Mouse (Mus musculus): ENCODE measurements around the gene Nav2.

Gene Nav2

DNA sequence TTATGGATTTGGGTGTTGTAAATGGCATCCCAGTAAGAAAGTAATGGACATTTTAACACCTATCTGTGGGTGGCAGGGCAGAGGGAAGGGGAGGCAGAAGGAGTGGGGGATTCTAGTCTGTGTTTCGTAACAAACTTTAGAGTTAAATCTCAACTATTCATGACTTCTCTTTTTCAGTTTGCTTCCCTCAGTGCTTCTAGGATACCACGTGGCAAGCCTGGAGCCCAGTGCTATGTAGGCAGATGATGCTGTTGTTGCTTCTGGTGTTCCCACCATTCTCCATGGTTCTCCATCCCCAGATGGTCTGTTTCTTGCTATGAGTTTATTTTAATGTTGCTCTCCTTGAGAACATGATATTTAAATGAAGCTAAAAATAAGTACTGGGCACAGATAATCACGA lies 92.3 kb downstream of the Nav2 start:
- DNase-seq (ENCODE audit: low read depth, low spot score), result no peak

DNA sequence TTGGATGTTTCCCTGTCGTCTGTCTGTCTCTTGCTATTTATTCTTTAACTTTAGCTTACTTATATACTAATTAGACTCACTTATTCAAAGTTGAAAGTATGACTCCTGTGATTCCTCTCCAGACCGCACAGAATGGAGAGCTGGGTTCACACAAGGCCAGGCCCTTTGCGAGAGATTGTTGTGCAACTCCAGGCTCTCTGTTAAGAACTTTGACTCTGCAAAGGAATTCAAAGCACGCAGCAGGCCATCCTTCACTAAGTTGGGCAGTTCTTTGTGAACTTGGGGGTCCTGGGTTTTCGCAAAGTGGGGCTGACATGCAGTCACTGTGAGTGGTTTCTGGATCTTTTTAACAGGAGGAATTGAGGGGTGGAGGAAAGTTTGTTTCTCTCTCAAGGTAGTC lies 95.9 kb downstream of the Nav2 start:
- no peak for DNase-seq (ENCODE audit: low read depth, low spot score)

DNA sequence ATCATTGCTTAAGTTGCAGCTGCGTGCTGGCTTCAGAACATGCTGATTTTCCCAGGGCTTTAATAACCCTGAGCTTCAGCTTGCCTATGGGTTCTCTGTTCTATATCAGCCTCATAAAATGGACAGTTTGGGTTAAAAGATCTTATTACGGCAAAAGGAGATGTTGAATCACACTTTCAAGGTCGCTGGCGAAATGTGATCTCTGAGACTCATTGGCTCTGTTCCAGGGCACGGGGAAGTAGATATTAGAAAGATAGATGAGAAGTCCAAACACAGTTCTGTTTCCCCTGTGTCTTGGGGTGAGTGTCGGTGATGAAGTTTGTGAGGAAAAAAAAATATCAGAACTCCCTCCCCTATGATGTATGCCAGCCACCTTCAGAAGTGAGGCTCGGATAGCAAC lies 98.4 kb downstream of the Nav2 start:
- DNase-seq (ENCODE audit: low read depth, low spot score), result no peak

DNA sequence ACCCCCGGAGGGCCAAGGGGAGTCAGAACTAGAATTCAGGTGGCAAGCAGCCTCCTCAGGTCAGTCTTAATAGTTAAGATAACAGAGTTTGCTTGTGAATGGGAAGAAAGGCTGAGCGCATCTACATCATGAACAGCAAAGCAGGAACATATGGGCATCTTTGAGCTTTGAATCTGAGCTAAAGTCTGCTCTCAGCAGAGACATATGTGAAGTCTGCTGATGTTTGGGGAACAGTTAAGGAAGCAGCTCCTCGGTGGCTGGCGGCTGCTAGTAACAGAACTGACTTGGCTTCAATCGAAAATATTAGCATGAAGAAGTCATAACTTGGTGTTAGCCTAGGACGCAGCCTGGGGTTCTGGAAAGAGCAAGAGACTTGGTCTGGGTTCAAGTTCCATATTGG lies 102.2 kb downstream of the Nav2 start:
- no peak for DNase-seq (ENCODE audit: low read depth, low spot score)

DNA sequence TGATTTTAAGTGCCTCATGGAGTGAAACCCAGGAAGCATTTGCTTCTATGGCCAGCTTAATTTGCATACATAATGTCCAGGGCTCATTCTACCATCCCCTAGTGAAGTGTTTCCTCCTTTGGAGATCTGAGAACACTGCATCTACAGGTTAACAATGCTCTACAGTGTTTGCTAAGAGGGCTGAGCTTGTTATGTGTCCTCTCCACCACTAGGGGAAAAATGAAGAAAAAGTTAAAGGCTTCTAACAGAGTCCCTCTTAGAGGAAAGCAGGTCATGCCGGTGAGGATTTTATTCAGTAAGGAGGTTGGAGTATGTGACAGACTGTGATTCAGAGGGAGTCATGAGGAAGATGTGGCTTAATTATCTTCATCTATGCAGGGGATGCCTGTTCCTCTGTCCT lies 103.5 kb downstream of the Nav2 start:
- DNase-seq (ENCODE audit: low read depth, low spot score), result peak; percentile 4

DNA sequence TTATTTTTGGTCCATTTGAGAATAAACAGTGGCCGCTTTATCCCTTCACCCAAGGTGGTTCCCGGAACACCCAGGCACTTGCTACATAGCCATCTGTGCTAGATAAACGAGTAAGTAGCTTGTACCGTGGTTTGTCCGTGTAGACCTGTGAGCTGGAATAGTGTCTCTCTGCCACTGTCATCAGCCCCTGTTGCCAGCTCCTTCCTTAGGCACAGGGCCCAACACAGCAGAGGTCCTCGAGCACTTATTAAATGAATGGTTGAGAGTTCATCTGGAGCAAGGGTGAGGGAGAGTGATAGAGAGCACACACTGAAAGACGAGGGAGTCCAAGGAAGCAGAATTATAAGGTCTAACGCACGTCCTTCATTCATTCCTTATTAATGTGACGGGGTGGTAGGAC lies 106.0 kb downstream of the Nav2 start:
- DNase-seq (ENCODE audit: low read depth, low spot score), result no peak

DNA sequence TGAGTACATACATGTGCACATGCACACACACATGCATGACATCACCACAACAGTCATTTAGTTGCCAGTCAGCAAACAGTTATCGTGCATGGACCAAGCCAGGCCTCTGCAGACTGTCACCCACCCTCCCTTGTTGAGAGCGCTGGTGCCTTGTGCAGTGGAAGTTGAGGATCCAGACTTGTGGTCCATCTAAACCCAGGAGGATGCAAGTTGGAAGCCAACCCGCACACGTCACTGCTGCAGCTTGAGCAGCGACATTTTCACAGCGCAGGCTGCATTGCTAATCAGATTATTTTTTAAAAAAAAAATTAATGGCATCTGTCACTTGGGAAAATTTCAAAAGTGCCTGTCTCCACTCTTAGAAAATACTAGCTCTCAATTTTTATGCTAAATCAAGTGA lies 106.8 kb downstream of the Nav2 start:
- no peak for DNase-seq (ENCODE audit: low read depth, low spot score)

DNA sequence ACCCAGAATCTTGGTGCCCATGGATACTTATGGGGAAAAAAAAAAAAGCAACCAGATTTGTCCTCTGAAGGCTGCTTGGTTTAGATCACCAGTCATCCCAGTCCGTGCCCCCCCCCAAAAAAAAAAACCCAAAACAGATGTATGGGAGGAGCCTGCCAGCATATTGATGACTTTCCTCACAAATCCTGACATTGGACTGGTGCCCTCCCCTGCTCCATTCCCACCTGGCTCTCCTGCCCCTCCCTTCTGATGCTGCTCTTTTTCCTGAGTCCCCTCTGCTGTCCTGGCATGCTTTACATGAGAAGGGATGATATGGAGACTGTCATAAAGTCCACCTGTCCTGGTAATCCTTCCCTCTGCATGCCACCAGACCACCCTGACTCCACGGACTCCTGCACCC lies 107.6 kb downstream of the Nav2 start:
- no peak for DNase-seq (ENCODE audit: low read depth, low spot score)

DNA sequence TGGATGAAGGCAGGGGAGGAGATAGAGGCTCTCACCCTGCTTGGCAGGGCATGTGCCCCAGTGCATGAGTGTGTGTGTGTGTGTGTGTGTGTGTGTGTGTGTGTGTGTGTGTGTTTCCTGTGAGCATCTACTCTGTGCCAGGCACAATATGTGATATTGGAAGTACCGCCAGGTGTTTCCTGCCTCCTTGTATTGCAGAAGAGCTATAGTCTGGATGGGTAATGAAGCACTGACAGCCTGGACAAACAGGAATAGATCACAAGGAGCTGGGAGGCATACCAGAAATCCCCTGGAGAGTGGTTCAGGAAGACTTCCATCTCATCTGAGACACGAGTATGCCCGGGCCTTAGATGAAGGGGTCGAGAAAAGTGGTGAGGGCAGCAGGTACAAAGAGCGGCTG lies 109.3 kb downstream of the Nav2 start:
- DNase-seq (ENCODE audit: low read depth, low spot score), result no peak

DNA sequence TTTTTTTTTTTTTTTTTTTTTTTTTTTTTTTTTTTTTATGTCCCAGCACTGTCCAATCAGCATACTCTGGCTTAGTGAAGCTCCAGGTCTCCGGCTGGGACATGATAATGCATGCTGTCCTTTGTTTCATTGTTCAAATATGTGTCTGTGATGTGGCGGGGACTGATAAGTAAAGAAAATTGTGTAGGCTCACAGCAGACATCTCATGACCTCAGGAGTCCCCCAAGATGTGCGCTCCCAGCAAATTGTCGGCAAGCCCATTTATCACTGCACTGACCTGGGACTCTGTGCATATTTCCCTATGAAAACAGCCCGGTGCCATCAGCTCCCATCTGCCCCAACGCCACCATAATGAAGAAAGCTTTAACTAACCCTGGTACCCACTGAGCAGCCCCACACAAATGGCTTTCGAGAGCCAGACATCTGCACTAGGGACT lies 110.0 kb downstream of the Nav2 start:
- no peak for DNase-seq (ENCODE audit: low read depth, low spot score)

DNA sequence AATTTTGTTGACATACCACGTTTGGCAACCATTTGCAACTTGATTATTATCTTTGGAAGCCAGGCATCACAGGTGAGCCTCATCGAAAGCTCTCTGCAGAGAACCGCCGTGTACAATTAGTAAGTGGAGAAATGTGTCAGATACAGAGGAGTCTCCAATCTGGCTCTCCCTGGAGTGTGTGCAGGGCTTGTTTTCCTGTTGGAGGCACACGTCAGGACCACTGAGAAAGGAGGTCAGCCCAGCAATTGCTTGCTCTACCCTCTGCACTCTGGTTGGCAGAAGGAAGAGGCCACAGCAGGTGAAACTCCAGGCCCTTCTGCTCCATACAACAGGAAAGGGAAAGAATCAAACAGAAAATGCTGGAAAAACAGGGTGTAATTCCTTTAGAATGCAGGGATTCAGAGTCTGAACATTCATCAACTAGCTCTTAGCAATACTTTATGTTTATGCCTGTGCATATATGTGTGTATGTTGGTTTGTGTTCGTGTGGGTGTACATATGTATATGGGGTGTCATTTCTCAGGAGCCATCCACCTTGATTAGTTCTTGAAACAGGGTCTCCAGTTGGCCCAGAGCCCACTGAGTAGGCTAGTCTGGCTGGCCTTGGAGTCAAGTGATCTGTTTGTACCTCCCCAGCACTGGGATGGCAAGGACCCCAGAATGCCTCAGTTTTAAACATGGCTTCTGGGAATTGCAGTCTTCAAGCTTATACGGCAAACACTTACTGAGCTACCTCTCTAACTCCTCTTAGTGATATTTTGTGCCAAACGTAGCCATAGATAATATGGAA lies 116.7 kb downstream of the Nav2 start:
- no peak for DNase-seq (ENCODE audit: low read depth, low spot score)

DNA sequence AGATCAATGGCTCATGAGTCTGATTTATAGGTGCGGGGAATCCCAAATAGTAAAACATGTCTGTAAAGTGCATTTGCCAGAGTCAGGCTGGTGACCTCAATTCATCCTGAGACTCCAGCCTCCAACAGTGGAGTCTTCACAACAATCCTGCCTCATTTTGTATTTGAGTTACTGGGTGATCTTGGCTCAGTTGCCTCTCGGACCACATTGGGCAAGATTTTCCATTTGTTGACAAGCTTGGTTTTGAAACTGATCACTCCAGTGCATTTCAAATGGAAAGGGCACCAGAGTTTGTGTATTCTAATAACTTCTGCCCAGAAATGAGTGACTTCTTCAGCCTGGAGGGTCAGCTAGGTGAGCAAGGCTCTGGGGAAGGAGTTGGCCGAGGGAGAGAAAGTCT lies 117.5 kb downstream of the Nav2 start:
- no peak for DNase-seq (ENCODE audit: low read depth, low spot score)

DNA sequence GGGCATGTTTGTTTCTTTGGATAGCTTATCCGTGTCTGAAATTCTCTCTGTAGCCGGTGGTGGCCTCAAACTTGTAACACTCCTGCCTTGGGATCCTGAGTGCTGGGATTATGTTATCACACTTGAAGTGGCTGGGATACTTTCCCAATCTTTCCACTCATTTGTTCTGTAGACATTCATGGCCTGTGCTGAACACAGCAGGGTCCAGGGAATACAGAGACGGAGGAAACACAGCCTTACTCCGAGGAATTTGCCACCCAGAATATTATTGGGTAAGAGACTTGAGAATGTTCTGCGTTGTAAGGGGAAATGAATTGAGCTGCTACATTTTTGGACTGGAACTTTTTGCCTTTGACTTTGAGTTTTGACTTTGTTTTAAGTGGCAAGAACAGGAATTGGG lies 118.0 kb downstream of the Nav2 start:
- DNase-seq (ENCODE audit: low read depth, low spot score), result no peak

DNA sequence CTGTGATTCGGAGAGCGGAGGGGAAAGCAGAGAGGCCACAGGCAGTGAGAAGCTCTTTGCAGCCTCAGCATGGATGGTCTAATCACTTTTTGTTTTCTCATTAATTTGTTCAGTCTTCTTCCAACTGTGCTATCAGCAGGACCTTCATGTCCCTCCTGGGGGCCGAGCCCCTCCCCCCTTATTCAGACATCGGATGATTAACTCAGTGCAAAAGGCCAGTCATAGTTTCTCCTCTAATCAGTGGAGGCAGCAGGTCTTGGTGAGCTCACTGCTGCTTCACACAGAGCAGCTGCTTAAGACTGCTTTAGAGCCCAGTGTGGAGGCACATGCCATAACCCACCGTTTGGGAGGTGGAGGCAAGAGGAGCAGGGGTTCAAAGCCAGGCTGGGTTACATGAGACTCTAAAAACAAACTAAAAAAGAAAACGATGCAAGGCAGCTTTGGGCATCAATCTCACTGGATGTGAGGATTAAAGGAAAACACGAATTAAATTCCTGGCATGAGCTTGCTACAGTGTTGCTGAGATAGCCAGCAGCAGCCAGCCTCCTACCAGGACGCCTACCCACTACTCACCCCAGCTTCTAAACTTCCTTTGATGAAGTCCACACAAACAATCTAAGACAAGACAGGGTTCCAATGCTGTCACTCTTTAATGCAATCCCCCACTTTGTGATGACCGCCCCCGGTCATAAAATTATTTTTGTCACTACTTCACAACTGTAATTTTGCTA lies 120.9 kb downstream of the Nav2 start:
- no peak for DNase-seq (ENCODE audit: low read depth, low spot score)

DNA sequence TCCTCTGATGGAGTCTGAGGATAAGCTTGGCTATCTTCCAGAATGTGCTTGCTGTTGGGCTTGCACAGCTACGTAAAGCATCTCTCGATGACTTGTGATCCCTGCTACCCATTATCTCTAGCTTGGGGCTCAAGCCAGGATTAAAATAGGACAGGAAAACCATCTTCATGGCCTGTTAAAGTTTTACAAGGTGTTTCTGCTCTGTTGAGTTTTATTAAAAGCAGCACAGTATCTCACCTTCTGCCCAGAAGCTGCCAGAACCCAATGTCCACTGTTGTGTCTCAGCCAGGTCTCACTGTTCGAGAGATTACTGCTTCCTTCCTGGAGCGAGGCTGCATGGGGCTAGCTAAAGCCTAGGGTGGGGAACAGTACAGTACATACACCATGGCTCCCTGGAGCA lies 123.7 kb downstream of the Nav2 start:
- DNase-seq (ENCODE audit: low read depth, low spot score), result no peak

DNA sequence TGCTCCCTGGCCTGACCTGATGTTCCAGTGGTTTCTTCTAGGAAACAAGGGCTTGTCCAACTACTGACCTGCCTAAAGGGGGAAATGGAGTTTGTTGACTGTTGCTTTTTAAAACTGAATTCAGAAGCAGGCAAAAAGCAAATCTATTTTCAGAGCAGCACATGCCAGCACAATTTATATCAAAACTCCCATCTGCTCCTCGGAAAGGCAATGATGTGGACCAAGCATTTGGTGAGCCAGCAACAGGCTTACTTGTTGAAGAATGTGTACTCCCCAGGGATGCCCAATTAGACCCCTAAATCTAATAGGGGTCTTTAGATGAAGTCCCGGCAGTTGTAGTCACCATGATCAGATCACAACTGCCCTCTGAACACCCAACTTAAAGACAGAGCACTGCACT lies 125.7 kb downstream of the Nav2 start:
- DNase-seq (ENCODE audit: low read depth, low spot score), result no peak

DNA sequence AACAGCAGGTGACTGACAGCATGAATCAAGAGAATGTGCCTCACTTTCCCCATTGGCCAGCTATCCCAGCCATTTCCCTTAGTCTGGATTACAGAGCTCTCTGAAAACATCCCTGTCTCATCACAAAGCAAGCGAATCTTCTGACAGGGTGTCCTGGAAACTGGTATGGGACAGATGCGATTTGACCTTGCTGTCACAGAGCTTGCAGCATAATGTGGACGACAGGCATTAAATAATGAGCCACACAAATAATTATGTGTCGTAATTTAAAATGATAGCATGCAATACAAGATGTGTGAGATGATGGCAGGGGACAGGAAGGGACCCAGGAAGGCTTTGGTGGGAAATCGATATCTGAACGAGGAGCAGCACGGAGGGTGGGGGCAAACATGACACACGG lies 131.6 kb downstream of the Nav2 start:
- no peak for DNase-seq (ENCODE audit: low read depth, low spot score)

DNA sequence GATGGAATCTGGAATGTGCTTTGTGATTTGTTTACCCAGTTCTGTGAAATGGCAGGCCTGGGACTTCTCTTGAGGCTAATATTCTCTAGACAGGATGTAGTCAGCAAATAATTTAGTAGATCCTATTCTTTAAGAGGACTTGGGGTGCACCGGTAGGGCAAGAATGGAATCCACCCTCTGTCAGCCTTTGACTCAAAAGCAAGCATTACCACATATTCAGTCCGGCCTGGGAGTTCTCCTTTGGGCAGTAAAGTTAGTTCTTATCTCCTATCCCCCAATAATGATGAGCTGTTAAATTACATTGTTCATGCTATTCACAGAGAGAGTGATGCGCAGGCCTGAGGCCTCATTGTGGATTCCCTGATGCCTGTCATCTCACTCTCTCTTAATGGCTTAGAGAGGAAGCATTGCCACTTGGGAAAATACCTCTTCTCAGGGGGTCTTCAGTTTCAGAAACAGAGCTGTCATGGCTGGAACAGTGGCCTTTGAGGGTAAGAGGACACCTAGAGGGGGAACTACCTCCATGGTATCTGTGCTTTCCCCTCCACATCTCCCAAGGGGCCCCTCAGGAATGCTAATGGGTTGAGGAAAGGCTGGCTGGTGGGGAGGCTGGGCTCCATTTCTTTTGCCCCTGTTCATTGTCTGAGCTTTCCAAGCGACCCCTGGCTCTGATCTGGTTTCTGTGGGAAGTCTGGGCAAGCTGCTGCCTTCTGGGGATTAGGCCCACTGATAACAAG lies 133.0 kb downstream of the Nav2 start:
- no peak for DNase-seq (ENCODE audit: low read depth, low spot score)

DNA sequence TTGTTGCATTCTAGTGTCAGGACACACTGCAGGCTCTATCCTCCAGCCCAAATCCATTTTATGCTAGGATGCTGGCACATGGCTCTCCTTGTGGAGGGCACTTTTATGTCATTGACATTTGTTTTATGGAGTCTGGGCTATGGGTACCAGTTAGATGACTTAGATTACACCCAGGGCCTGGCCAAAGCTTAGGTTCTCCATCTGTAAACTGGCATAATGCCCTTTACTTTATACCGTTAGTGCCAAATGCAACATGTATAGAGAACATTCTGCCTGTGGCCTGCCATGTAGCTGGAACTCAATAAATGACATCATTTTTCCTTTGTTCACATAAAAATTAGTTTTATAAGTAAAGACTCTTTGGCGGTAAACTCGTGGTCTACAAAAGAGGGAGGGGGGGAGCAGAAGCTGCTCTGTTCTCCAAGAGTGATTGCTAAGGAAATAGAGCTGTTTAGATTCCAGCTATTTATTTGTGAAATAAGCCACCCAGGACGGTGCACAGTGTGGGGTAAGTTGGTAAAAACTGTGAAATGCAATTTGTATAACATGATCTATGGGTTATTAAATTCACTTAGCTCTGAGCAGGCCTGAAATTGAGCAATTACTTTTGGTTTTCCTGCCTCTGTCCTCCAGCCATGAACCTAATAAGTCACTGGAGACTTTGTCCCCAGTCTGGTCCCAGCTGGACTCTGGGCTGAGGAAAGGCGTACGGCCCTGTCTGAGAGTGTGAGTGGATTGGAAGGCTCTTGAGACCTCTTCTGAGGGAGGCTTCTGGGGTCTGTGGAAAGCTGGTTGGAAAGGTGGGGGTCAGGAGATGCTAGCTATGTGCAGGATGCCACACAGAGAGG lies 137.2 kb downstream of the Nav2 start:
- DNase-seq (ENCODE audit: low read depth, low spot score), result no peak

DNA sequence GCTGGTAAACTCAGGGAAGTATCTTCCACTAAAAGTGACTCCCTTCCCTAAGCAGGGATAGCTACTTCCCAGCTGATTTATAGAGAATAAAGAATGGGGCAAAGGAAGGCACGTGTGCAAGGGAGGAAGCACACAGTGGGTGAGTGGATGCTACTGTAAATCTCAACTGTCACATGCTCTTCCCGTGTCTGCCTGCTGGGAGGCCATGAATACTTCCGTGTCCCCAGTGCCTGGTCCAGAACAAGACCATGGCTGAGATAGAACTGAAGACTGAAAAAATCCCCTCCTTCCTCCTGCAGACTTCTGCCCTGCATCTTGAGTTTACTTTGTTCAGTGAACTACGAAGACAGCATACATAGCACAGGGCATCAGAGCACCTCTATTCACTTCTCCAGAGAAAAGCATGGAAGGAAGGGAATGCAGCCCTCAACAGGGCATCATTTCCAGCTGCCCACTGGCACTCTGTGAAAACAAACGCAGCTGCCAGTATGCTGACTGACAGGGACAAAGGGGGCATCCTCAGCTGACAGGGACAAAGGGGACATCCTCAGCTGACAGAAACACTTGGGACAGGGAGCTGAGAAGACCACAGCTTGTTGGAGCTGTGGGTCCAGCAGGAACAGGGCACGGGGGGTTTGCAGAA lies 138.0 kb downstream of the Nav2 start:
- DNase-seq (ENCODE audit: low read depth, low spot score), result no peak

DNA sequence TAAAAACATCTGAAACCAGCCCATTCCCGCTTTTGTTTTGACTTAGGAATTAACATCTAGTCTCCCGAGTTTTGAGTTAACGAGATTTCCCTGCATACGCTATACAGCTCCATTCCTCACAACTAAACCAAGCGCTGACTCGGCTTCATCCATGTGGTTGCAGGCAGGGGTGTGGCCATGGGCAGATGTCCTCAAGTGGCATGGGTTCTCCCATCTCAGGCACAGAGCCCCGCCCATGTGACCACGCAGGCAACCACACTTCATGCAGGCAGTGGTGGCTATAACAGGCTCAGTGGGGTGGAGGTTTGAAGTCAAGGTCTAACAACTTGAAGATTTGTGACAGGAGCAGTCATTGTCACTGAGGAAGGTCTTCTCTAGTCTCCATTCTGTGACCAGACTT lies 138.8 kb downstream of the Nav2 start:
- DNase-seq (ENCODE audit: low read depth, low spot score), result no peak
